In the genomic region with DNA sequence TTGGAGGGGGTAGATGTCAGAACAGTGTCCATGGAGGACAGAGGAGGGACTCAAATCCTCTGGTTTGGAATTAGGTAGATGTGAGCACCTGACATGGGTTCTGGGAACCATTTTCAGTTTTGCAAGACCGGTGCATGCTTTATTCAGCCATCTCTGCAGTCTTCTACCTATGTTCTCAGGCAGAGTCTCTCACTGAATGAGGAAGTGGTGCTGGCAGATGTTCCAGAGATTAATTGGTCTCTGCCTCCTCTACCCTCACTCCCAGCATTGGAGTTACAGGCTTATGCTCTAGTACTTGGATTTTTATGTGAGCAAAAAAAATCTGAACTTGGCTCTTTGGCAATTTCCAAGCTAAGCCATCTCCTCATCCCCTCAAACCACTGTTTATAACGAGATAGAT, we compare ENCODE assay signal across 27 mouse cellular contexts.
"Had no signal": no experiment of that assay in that cellular context is flagged by ENCODE, and none has a peak within 500 bp of the region (broad histone marks: within the 10 kb centered on the region; RNA-seq: fewer than 3 reads in every experiment).

No protein-coding gene starts in this region.

- H3K4me3 ChIP-seq: heart, adult 2 months; heart, embryonic 13.5 days; heart, embryonic 15.5 days; hindbrain, embryonic 10.5 days; hindbrain, embryonic 12.5 days; intestine, embryonic 15.5 days; layer of hippocampus, adult 2 months; limb, embryonic 13.5 days; limb, embryonic 15.5 days; liver, embryonic 12.5 days had no signal

- H3K4me1 ChIP-seq: heart, embryonic 15.5 days; intestine, embryonic 15.5 days; liver, embryonic 12.5 days had no signal

- H3K27ac ChIP-seq: heart, adult 2 months; heart, embryonic 13.5 days; heart, embryonic 15.5 days; hindbrain, embryonic 10.5 days; hindbrain, embryonic 12.5 days; intestine, embryonic 15.5 days; layer of hippocampus, adult 2 months; limb, embryonic 13.5 days; limb, embryonic 15.5 days; liver, embryonic 12.5 days; liver, embryonic 14.5 days had no signal

- H3K27me3 ChIP-seq: heart, embryonic 13.5 days; heart, embryonic 15.5 days; hindbrain, embryonic 12.5 days; intestine, embryonic 15.5 days; limb, embryonic 13.5 days; limb, embryonic 15.5 days; liver, embryonic 12.5 days had no signal

- ATAC-seq: hindbrain, embryonic 16.5 days; inflammation-experienced regulatory T-cells, adult 6 months; intestine, embryonic 15.5 days; intestine, postnatal 0 days; liver, embryonic 12.5 days had no signal

- DNase-seq: gastrocnemius, postnatal 14 days; gastrocnemius, postnatal 36 days; heart, adult 2 months; heart, postnatal 14 days; heart, postnatal 36 days; kidney, adult 18-20 months; kidney, adult 8-10 months; kidney, postnatal 10 days; kidney, postnatal 25 days; kidney, postnatal 4 days; layer of hippocampus, postnatal 36 days; left cerebral cortex, postnatal 4 days had no signal

- H3K9me3 ChIP-seq: heart, embryonic 13.5 days; heart, embryonic 15.5 days; hindbrain, embryonic 12.5 days; intestine, embryonic 15.5 days; limb, embryonic 13.5 days; limb, embryonic 15.5 days; liver, embryonic 12.5 days had no signal

- H3K9ac ChIP-seq: heart, embryonic 13.5 days; heart, embryonic 15.5 days; hindbrain, embryonic 12.5 days; hindbrain, embryonic 14.5 days; intestine, embryonic 15.5 days; limb, embryonic 13.5 days; limb, embryonic 15.5 days; liver, embryonic 12.5 days; liver, embryonic 14.5 days had no signal

- H3K4me2 ChIP-seq: heart, embryonic 11.5 days; heart, embryonic 13.5 days; heart, embryonic 15.5 days; hindbrain, embryonic 12.5 days; hindbrain, embryonic 14.5 days; intestine, embryonic 15.5 days; limb, embryonic 13.5 days; limb, embryonic 15.5 days; liver, embryonic 12.5 days had no signal

- H3K36me3 ChIP-seq: heart, embryonic 15.5 days; hindbrain, embryonic 12.5 days; intestine, embryonic 15.5 days; limb, embryonic 15.5 days; liver, embryonic 12.5 days had no signal
